Mouse (Mus musculus): Measurements from ENCODE around the gene Nefh.

GRCm38 (mm10) chr11:4947813-4948174 lies at the start of gene Nefh:
- TF ChIP-seq POLR2A (IDR thresholded peaks at IDR 0.05; ENCODE audit: extremely low read depth, insufficient read depth, low read length) (no peak), CTCF (IDR thresholded peaks at IDR 0.05; ENCODE audit: extremely low read depth, insufficient read depth, low read length) (no peak)

Data from cortical plate, adult 2 months (tissue).